Mouse (Mus musculus) embryo, embryonic 9.5 days (tissue): ENCODE data around the gene Trim40.

ENCODE experiments used
- DNase-seq: peaks from one replicate; pipeline ENCODE4 v3.0.0-alpha.2; 2017; ENCODE audit errors: extremely low spot score

The Trim40 gene

DNA sequence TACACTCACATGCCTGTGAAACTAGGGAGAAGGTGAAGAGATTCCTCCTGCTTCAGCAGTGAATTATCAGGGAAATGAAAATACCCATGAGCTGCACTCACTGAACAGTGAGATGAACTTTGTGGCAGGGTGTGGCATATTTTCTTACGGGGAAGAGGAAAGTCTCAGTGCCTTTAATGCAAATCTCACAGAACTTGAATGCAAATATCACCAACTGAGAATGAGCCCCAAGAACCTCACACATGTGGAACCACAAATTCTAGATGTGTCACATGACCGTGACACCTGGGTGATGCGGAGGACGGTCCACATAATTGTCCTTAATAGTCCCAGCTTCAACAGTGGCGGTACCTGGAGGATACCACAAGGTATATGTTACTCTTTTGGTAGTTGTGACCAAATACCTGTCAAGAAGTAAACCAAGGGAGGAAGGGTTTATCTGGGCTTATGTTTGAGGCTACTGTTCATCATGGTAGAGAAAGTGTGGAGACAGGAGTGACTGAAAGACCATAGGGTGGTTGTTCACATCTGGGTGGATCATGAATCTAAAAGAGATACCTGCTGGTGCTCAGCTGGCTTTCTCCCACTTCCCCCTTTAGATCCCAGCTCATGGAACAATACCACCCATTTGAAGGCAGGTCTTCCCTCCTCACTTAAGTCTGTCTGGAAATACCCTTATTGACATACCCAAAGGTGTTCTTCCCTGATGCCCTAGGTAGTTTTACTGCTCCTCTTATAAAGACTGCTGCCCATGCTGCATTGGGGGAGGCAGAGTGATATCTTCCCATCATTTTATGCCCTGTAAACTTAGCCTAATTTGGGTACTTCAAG, at the start of gene Trim40:
Trim40 (minus strand) TSS at position 51 of the 831 bp plus-strand sequence.
- DNase-seq: no peak

- DNase-seq: no peak
These were observed 48.1 kb upstream of the Trim40 start for GRCm38 (mm10) chr17:36938056-36938455.

DNA sequence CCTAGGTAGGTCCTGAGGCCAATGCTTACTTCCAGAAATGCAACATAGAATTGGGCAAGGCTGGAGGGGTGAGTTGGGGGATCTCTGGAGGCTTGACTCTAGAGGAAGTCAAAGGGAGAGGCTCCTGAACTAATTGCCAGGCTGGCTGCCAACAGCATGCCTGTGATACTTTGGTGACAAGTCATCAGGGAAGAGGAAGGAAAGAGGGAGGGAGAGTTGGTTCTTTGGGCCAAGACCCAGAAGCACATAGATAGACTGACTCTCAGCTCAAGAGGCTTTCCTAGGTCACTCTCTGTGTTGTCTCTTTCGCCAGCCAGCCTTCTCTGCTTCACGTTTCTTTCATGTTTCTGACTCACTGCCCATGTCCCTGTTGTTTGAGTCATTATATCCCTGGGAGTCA, 41.9 kb upstream of the Trim40 start:
- no peak for DNase-seq

- no peak for DNase-seq
These were observed 41.2 kb upstream of the Trim40 start for GRCm38 (mm10) chr17:36931130-36931529.

- no peak for DNase-seq
These were observed 40.3 kb upstream of the Trim40 start for GRCm38 (mm10) chr17:36930233-36930632.

DNA sequence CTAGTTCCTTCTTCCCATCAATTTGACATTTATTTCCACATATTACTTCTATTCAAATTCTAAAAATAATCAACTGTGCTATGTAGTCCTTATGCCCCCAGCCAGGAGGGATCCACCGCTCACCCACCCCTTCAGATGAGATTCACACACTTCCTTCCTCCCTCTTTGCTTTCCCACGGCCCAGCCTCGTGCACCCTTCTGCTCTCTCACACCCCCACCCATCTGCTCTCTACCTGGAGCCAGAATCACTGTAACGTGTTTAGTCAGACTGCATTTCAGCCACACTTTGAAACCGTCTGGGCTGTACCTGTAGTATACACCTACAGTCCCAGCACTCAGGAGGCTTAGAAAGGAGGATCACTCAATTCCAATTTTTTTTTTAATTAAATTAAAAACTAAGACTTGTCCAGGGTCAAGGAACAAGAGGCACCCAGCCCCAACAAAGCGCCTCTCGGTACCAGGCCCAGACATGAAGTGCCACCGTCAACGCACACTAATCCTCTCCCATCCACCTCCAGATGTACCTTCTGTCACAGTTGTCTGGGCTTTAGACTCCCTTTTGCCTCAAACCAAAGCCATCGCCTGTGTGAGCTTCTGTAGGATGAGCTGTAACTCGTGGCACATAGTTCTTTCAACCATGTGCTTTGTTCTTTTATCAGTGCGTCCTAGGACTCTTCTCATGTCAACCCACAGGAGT, 39.5 kb upstream of the Trim40 start:
- DNase-seq: no peak

DNA sequence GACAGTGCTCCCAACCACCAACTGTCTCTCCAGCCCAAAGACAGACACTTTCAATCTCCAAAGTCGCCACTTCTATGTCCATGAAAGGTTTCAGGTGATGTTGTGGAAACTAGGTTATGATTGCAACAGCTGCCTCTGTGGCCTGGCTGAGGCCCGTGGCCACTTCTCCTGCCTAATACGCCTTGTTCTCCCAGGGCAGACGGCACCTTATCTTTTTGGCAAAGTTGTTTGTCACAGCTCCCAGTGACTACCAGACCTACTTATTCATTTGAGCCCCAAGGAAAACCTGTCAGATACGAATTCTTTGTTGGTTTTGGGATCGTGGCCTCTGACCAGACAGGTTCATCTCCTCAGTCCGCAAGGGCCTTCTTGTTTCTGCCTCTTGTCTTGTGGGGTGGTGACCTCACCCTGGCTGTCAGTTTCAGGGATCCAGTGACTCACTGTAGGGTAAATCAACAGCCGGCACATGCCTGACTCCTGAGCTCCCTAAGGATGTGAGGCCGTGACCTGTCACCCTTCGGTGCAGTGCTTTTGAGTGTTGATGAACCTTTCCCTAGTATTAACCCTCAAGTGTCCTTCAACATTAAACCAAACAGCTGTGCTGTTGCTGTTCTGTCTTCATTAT, 37.7 kb upstream of the Trim40 start:
- no peak for DNase-seq

GRCm38 (mm10) chr17:36923491-36923890, 33.6 kb upstream of the Trim40 start:
- DNase-seq: no peak

DNA sequence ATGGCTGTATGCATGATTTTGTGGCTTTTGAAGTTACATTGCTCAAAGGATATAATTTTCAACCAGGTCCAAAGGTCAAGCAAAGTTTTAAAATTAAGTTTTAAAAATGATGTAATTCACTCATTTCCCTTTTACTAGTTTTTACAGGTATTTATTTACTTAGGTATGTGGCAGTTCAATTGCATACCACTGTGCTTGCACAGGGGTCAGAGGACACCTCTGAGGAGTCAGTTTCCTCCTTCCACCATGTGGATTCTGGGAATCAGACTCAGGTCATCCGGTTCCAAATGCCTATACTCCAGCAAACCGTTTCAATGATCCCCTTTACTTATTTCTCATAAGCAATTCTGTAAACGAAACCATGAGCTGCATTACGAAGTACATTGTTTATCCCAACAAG, 32.8 kb upstream of the Trim40 start:
- no peak for DNase-seq

DNA sequence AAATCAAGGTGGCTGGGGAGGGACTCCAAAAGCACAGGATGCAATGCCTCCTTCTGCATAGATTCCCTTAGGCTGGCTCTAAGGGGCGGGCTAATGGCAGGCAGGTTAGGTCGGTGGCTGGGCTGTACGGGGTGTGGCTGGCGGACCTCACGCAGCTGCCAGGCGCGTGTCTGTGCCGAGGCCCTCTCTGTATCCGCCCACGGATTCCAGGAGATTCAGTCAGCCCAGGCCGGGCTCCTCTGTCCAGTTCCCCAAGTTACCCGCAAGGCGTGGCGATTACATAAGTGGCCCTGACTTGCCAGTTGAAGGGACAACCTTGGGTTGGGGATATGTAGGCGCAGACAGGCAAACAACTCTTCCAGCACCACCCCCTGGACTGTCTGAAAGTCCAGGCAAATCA, 30.3 kb upstream of the Trim40 start:
- no peak for DNase-seq

- peak; percentile 47 for DNase-seq
These were observed 25.2 kb upstream of the Trim40 start for GRCm38 (mm10) chr17:36915076-36915475.

DNA sequence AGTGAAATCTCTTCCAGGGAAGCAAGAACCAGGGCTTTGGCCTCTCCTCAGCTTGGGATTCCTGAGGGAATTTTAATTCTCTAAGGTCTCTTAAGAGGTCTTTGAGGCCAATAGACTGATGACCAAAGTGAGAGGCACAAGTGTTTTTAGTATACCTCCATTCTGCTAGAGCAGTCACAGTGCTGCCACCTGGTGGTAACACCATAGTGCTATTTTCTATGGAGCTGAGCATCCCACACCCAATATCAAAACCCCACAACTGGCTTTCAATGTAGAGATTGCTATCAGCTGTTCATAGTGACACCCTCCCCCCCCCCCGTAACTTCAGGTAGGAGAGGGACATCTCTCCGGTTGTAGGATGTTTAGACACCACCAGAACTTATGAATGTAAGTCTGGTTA, 24.2 kb upstream of the Trim40 start:
- peak; percentile 59 for DNase-seq

DNA sequence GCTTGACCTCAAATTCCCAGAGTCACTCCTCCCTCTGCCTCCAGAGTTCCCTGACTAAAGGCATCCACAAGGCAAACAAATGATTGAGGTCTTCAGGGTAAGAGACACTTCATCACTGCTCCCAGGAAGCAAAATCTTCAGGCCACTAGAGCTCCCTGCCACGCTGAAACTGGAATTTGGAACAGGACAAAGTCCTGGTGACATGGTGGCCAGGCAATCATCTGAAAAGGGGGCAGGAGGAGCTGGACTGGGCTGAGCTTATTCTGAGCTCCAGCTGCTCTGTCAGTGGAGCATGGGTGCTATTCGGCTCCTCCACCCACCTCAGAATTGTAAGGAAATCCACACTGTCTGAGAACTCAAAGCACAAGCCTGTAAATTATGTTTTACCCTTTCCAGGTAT, 22.1 kb upstream of the Trim40 start:
- DNase-seq: no peak

DNA sequence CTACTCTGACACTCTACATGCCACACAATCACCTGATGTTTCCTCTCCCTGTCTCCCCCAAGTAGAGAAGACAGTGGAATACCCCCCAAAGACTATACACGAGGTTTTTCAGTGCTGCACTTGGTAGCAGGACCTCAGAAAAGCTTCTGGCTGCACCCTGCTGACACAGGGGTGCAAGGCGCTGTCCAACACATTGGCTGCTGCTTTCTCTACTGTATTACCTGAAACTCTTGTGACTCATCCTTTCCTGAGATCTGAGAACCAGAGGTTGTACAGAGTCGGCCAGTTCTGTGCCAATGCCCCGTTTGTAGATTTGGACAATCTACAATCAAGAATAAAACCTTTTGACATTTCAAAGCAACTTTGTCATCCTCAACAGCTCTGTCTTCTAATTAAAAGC, 19.9 kb upstream of the Trim40 start:
- no peak for DNase-seq

GRCm38 (mm10) chr17:36908235-36908634, 18.3 kb upstream of the Trim40 start:
- DNase-seq: no peak

DNA sequence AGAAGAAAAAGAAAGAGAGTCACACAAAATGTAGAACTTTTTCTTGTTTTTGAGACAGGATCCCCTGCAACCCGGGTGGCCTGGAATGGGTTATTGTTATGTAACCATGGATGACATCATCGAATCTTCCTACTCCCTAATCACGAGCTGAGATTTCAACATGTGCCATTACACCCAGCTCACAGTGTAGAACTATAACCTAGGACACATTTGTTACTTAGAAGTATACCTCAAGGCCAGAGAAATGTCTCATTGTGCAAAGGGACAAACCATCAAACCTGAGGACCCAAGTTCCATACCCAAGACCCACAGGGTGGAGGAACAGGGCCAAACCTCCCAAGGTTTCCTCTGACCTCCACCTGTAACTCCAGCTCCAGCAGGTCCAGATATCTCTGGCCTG, 13.7 kb upstream of the Trim40 start:
- DNase-seq: no peak

- DNase-seq: no peak
These were observed 10.8 kb upstream of the Trim40 start for GRCm38 (mm10) chr17:36900691-36901090.

GRCm38 (mm10) chr17:36900001-36900400, 10.1 kb upstream of the Trim40 start:
- no peak for DNase-seq

DNA sequence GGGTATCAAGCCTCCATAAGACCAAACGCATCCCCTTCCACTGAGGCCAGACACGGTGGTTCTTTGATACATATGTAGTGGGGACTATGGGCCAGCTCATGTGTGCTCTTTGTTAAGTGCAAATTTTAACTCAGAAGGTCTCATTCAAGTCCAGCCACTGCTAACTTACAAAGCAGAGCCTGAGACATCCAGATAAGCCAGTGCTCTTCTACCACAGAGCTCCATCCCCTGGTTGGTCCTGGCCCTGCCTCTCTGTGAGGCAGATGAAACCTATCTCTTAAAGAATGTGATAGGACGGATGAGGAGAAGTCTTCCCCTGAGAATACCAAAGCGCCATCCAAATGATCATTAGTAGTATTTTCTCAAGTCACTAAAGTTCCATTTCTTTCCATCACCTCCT, 9.5 kb upstream of the Trim40 start:
- DNase-seq: no peak

DNA sequence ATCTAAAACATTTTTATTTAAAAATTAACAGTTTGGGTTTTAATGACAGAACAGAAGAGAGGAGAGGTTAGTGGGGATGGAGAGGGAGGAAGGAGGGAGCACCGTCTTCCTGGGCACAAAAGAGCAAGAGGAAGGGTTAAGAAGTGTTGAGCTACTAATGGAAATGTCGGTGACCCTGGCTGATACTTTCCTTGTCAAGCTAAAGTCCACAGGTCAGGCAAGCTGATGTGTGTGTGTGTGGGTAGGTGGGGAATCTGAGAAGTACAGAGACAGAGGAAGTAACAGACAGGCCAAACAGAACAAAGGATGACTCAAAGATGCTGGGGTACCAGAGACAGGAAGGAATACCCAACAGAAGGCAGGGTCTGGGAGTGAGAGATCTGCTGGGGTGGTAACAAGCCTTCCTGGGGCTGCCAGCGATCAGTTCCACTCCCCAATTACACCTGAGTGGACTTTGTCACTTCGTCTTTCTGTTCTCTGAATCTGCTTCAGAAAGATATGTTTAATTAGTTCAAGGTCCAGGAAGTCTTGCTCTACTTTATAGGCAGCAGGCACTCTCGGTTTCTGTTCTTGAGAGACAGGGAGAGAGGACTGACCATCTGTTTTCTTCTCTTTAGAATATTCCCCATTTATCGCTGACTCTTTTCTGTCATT, 7.8 kb upstream of the Trim40 start, which contains the start of gene Trim31:
Trim31 (plus strand) TSS at position 567 of the 654 bp plus-strand sequence.
- DNase-seq: no peak

DNA sequence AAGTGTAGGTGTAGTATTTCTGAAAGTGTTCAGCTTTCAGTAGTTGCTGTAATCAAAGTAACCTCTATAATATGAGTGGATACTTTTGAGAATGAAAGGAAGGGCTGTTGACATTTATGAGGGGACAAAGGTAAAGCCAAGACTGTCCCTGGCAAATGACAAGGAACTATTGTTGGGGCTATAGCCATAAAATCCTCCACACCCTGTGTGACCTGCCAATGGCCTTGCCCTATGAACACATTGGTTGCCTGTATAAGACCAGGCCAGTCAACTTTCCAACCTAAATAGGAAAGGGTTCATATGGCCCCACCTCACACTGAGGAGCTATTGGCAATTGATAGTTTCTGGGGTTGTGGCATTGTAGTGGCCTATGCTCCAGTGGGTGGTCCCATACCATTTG, 7.1 kb upstream of the Trim40 start:
- DNase-seq: no peak

DNA sequence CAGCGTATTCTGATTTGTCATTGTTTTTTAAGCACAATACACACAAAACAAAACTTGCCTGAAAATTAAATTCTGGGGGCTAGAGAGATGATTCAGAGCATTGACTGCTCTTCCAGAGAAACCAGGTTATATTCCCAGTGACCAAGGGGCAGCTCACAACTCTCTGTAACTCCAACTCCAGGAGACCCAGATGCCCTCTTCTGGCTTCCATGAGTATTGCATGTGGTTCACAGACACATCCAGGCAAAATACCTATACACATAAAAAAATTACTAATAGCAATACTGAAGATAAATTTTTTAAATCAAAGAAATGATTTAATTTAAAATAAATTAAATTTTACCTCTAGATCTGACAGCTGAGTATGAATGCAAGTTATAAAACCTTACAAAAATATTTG, 6.7 kb upstream of the Trim40 start:
- DNase-seq: peak; percentile 12
